Mouse (Mus musculus): ENCODE data around the gene Olfr103.

Olfr103 gene

GRCm38 (mm10) chr17:37339598-37339997, at the start of gene Olfr103:
Olfr103 (minus strand) TSS chr17:37339698.
- no peak for DNase-seq (ENCODE audit: low spot score)

GRCm38 (mm10) chr17:37378733-37379132, 39.2 kb upstream of the Olfr103 start, which contains the start of gene Olfr105-ps:
Olfr105-ps (plus strand) TSS chr17:37379033.
- no peak for DNase-seq (ENCODE audit: low spot score)

- no peak for DNase-seq (ENCODE audit: low spot score)
Measured at GRCm38 (mm10) chr17:37359282-37359681, 19.8 kb upstream of the Olfr103 start, which contains the start of gene Olfr104-ps. Olfr104-ps (plus strand) TSS chr17:37359582.

GRCm38 (mm10) chr17:37316954-37317353, 22.5 kb downstream of the Olfr103 start, which contains the start of gene Olfr102:
Olfr102 (minus strand) TSS chr17:37317054.
- no peak for DNase-seq (ENCODE audit: low spot score)

- no peak for DNase-seq (ENCODE audit: low spot score)
Measured at GRCm38 (mm10) chr17:37310146-37310699, 29.3 kb downstream of the Olfr103 start.

- DNase-seq (ENCODE audit: low spot score): peak; percentile 19
Measured at GRCm38 (mm10) chr17:37308483-37308882, 31.0 kb downstream of the Olfr103 start.

- no peak for DNase-seq (ENCODE audit: low spot score)
Measured at GRCm38 (mm10) chr17:37304213-37304612, 35.3 kb downstream of the Olfr103 start, which contains the start of gene Olfr101. Olfr101 (minus strand) TSS chr17:37304313.
